ENCODE assay signal across 21 mouse cellular contexts in genomic region chr6:135700717-135701345, GRCm38 (mm10).
DNase-seq lines count a peak whose midpoint lies in the region; ATAC-seq lines count a peak whose summit lies in the region.
"Had no signal": no experiment of that assay in that cellular context is flagged by ENCODE, and none has a peak within 500 bp of the region (broad histone marks: within the 10 kb centered on the region; RNA-seq: fewer than 3 reads in every experiment).

No protein-coding gene starts in this region.

- no peaks in the 10 kb centered on the region for H3K27me3 ChIP-seq in hindbrain, embryonic 10.5 days (ENCODE audit: insufficient read depth, poor library complexity, severe bottlenecking)
- H3K27me3 ChIP-seq: embryonic facial prominence, embryonic 13.5 days; heart, embryonic 12.5 days; kidney, embryonic 15.5 days; stomach, embryonic 15.5 days had no signal

- 85% methylated on average over 12 of the region's 12 CpGs for WGBS in hindbrain, embryonic 10.5 days

- H3K4me3 ChIP-seq in hindbrain, embryonic 10.5 days = no peak overlapping the region
- H3K4me3 ChIP-seq: embryonic facial prominence, embryonic 13.5 days; heart, embryonic 12.5 days; kidney, embryonic 15.5 days; limb, embryonic 10.5 days; stomach, embryonic 15.5 days had no signal

- peaks cover 4% of the 10 kb centered on the region; the same call in 1 of the 2 replicates for H3K4me1 ChIP-seq in hindbrain, embryonic 10.5 days (replicated peaks)
- H3K4me1 ChIP-seq: stomach, embryonic 15.5 days had no signal

- H3K36me3 ChIP-seq in hindbrain, embryonic 10.5 days = no peaks in the 10 kb centered on the region
- H3K36me3 ChIP-seq: embryonic facial prominence, embryonic 13.5 days; heart, embryonic 12.5 days; kidney, embryonic 15.5 days; limb, embryonic 10.5 days; stomach, embryonic 15.5 days had no signal

- no peak for ATAC-seq in CD4-positive, CD25-positive, alpha-beta regulatory T cell, adult 4 months
- ATAC-seq: activated CD4-positive, CD25-positive, alpha-beta regulatory T cell, adult 4 months; inflammation-experienced regulatory T-cells, adult 6 months; midbrain, embryonic 16.5 days had no signal

- H3K9me3 ChIP-seq in hindbrain, embryonic 10.5 days = no peaks in the 10 kb centered on the region
- H3K9me3 ChIP-seq: embryonic facial prominence, embryonic 13.5 days; kidney, embryonic 15.5 days; limb, embryonic 10.5 days; stomach, embryonic 15.5 days had no signal

- no peak overlapping the region for H3K27ac ChIP-seq in hindbrain, embryonic 10.5 days
- H3K27ac ChIP-seq: embryonic facial prominence, embryonic 13.5 days; kidney, embryonic 15.5 days; limb, embryonic 10.5 days; stomach, embryonic 15.5 days had no signal

- DNase-seq in heart, adult 11 months = peak; percentile 82
- no peak for DNase-seq in heart, adult 9 months (ENCODE audit: low spot score in 2 of 2)
- peak; percentile 54 for DNase-seq in retina, embryonic 14.5 days (ENCODE audit: low spot score)
- DNase-seq in retina, postnatal 1 day = no peak
- DNase-seq in Muller cell, postnatal 12 days (ENCODE audit: inconsistent ontology term) = peak; percentile 14
- peak; percentile 0 for DNase-seq in induced T-regulatory cell, adult 2 months (ENCODE audit: low read depth)
- no peak for DNase-seq in hindbrain, embryonic 10.5 days (ENCODE audit: low spot score)
- DNase-seq: adrenal gland, postnatal 25 days; cerebellum, adult 18-20 months; cerebellum, postnatal 36 days; gastrocnemius, postnatal 14 days; spleen, adult 18-20 months had no signal

Comparison
In these comparisons a context has a peak if more than half of its experiments do, and no peak if none do; other contexts are left out.
1. DNase-seq: peak in heart, adult 11 months (single experiment), retina, embryonic 14.5 days (single experiment), Muller cell, postnatal 12 days (single experiment) and induced T-regulatory cell, adult 2 months (single experiment); none in heart, adult 9 months (0 of 2), retina, postnatal 1 day (single experiment) and hindbrain, embryonic 10.5 days (single experiment).